Mouse (Mus musculus) CH12.LX (cell line): Measurements from ENCODE around the gene Acot9.

Experiments used
- CHD2 ChIP-seq: IDR thresholded peaks from 2 replicates; pipeline ENCODE4 v1.6.1; 2011; ENCODE audit warnings: low read length, improper control_type of control experiment
- CTCF ChIP-seq, 2 experiments: IDR thresholded peaks in 1 of 2; conservative IDR thresholded peaks in 1 of 2; 2 replicates each; pipeline ENCODE4 v1.5.1; 2011 to 2012; ENCODE audit warnings: low read depth in 2 of 2, low read length in 2 of 2, improper control_type of control experiment in 1 of 2, inconsistent platforms in 1 of 2, mild to moderate bottlenecking in 1 of 2, moderate library complexity in 1 of 2
- E2F4 ChIP-seq: IDR thresholded peaks from 2 replicates; pipeline ENCODE4 v1.6.1; 2011; ENCODE audit warnings: low read depth, low read length, improper control_type of control experiment; ENCODE audit not compliant: insufficient replicate concordance
- GABPA ChIP-seq: IDR thresholded peaks from 2 replicates; pipeline ENCODE4 v1.6.1; 2012; ENCODE audit warnings: low read depth, low read length, improper control_type of control experiment, inconsistent platforms; ENCODE audit not compliant: insufficient replicate concordance
- JUND ChIP-seq: conservative IDR thresholded peaks from 2 replicates; pipeline ENCODE4 v1.6.1; 2011; ENCODE audit warnings: low read depth, low read length, improper control_type of control experiment
- KAT2A ChIP-seq: IDR thresholded peaks from 2 replicates; pipeline ENCODE4 v1.6.1; 2012; ENCODE audit warnings: low read length, improper control_type of control experiment, inconsistent platforms; ENCODE audit not compliant: insufficient replicate concordance
- MAFK ChIP-seq: IDR thresholded peaks from 2 replicates; pipeline ENCODE4 v1.6.1; 2011; ENCODE audit warnings: low read length, improper control_type of control experiment; ENCODE audit not compliant: insufficient replicate concordance
- MAX ChIP-seq: IDR thresholded peaks from 2 replicates; pipeline ENCODE4 v1.6.1; 2011; ENCODE audit warnings: low read length, improper control_type of control experiment
- NELFE ChIP-seq: IDR thresholded peaks from 2 replicates; pipeline ENCODE4 v1.6.1; 2011; ENCODE audit warnings: low read depth, low read length, improper control_type of control experiment
- NRF1 ChIP-seq: IDR thresholded peaks from 2 replicates; pipeline ENCODE4 v1.6.1; 2014; ENCODE audit warnings: low read depth, mild to moderate bottlenecking, inconsistent platforms, low read length, improper control_type of control experiment, moderate library complexity
- POLR2A ChIP-seq: IDR thresholded peaks from 2 replicates; pipeline ENCODE4 v1.6.1; 2011; ENCODE audit warnings: low read depth, mild to moderate bottlenecking, improper control_type of control experiment, low read length
- SMC3 ChIP-seq: IDR thresholded peaks from 2 replicates; pipeline ENCODE4 v1.6.1; 2011; ENCODE audit warnings: low read depth, low read length, improper control_type of control experiment
- USF2 ChIP-seq: conservative IDR thresholded peaks from 2 replicates; pipeline ENCODE4 v1.6.1; 2011; ENCODE audit warnings: low read depth, low read length, improper control_type of control experiment
- ZKSCAN1 ChIP-seq: IDR thresholded peaks from 2 replicates; pipeline ENCODE4 v1.6.1; 2012; ENCODE audit warnings: low read depth, inconsistent platforms, low read length, improper control_type of control experiment, borderline replicate concordance

- no peak for TF ChIP-seq CTCF (conservative IDR thresholded peaks at IDR 0.05 in 1 of 2, IDR thresholded peaks at IDR 0.05 in 1 of 2; ENCODE audit: low read depth in 2 of 2, low read length in 2 of 2)
- TF ChIP-seq USF2, result no peak
- TF ChIP-seq ZKSCAN1, result no peak
- TF ChIP-seq MAX, result no peak
- no peak for TF ChIP-seq POLR2A
- TF ChIP-seq SMC3, result no peak
- TF ChIP-seq E2F4, result no peak
- TF ChIP-seq MAFK, result no peak
- no peak for TF ChIP-seq CHD2
- no peak for TF ChIP-seq KAT2A
- TF ChIP-seq NRF1, result no peak
- TF ChIP-seq NELFE, result no peak
- no peak for TF ChIP-seq GABPA
- TF ChIP-seq JUND, result no peak
Measured at GRCm38 (mm10) chrX:155218277-155218676, 44.0 kb upstream of the Acot9 start.
